Mouse (Mus musculus): ENCODE data around the gene Eif5a.

The Eif5a gene

DNA sequence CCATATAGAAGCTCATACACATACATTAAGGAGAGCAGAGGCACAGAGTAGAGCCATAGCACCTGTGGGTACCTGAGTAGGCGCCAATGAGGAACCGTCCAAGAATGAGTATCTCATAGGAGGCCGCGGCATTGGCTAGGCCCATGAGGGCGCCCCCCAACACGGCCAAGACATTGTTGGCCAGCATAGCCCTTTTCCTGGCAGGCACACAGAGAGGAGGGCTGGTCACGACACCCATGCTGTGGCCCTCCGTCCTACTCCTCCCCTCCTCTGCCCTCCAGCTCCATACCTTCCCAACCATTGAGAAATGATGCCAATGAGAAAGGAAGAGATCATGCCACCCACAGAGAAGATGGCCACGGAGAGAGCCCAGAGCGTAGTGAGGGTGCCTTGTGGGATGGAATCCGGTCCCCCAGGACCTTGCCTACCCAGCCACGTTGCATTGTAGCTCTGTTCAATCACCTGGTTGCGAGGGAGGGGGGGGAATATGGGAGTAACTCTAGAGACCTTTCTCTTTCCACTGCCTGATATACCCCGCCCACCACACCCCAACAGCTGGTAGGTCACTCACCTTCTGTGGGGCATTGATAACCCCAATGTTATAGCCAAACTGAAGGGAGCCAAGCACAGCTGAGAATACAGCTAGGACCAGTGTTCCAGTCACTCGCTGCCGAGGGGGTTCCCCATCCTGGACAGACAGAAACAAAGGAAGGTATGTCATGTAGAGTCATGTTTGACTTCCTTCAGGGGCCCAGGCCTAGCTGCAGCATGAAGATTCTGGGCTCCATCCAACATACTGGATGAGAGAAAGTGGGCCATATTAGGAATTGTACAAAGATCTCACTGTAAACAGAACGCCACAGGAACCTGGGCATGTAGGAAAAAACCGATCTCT, 24.5 kb upstream of the Eif5a start:
- in situ Hi-C loops (cut with MboI, MseI) = no loop called here

DNA sequence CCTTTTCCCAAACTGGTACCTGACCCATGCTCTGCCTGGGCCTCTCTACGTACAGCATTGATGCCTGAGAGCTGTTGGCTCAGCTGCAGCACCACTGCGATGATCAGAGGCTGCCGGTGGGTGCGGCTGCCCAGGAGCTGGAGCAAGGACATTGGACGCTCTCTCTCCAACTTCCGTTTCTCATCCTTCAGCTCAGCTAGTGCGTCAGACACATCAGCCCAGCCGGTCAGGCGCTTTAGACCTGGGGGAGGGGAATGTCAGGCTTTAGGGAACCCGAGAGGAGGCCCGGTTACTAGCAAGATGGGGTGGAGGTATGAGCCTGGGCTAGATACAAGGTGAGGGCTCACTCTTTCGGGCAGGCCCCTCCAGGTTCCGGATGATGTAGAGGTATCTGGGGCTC, 23.5 kb upstream of the Eif5a start:
- in situ Hi-C loops (cut with MboI, MseI) = no loop called here

DNA sequence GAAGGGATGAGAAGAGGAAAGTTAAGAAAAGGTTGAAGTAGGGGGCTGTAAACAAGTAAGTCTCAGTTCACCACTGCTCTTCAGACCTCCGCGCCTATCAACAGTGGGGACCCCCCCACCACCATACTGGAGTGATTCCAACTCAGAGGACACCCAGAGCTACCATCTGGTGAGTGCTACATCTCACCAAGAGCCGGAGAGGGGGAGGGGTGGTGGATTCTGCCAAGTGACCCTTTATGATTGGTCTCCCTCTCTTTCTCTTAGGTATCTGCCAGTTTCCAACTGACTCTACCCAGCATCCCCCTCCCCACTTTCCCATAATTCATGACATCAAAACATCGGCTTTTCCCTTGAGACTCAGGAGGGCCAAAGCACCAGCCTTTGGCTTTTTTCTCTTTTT, 19.2 kb upstream of the Eif5a start:
- in situ Hi-C loops (cut with MboI, MseI) = no loop called here

DNA sequence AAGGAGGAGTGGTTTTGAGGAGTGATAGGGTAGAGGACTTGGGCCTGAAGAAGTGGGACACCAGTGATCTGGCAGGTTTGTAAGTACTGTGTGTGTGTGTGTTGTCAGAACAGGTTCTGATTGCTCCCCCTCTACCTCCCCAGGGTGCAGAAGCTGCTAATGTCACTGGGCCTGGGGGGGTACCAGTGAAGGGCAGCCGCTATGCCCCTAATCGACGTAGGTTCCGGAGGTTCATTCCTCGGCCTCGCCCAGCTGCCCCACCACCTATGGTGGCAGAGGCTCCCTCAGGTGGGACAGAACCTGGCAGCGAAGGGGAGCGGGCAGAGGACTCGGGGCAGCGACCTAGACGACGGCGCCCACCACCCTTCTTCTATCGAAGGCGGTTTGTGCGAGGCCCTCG, 18.0 kb upstream of the Eif5a start:
- in situ Hi-C loops (cut with MboI, MseI) = no loop called here

DNA sequence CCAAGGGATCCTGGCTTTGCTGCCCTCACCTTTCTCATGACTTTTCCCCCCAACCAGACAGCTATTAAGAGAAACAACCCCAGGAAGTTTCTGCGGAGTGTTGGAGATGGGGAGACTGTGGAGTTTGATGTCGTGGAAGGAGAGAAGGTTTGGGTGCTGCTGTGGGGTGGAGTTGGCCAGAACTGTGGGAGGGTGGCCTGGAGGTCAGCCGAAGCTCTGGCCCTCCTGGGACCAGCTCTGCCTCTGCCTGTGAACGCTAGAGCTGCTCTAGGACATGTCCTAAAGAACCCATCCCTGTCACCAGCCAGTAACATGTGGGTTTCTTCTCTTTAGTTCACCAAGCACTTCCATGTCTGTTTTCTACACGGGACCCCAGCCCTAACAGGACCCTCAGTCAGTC, 17.4 kb upstream of the Eif5a start:
- in situ Hi-C loops (cut with MboI, MseI) = no loop called here

DNA sequence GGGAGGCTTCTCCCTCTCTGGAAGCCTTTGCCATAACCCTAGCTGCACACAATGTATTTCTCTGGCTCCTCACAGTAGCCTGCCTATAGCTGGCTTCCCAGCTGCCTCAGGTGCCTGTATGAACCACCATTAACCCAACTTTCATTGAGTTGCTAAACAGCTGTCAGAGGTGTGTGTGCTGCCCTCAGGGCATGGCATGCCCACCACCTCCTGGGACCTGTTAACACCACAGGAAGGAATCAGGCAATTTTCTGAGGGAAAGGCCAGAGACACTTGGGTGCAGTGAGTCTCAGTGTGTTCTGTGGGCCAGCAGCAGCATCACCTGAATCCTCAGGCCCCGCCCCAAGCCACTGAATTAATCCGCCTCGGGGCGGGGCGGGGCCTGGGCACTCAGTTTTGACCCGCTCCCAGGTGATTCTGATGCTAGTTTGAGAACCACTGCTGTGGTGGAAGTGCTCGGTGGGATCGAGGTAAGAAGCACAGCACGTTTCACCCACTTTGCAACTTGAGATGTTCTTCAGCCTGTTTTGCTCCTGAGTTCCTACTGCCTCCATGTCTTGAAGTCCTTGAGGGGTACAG, 16.7 kb upstream of the Eif5a start:
- in situ Hi-C loops (cut with MboI, MseI) = no loop called here

DNA sequence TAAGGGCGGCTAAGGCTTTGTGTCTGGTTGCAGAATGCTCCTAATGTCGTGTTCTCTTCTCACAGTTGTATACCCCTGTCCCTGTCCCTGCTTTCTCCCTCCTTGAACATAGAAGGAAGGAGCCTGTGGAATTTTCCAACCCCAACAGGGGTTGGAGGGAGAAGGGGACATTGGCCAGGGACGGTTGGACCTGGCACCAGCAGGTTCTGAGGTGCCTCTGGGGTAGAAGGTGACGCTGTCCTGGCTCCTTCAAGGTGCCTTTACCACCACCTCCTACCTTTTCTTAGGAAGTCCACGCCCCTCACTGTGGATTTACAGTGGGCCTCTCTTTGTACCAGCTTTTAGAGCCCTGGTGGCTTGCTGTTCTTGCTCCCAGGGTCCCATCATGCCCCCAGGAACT, 16.1 kb upstream of the Eif5a start:
- in situ Hi-C loops (cut with MboI, MseI) = no loop called here

DNA sequence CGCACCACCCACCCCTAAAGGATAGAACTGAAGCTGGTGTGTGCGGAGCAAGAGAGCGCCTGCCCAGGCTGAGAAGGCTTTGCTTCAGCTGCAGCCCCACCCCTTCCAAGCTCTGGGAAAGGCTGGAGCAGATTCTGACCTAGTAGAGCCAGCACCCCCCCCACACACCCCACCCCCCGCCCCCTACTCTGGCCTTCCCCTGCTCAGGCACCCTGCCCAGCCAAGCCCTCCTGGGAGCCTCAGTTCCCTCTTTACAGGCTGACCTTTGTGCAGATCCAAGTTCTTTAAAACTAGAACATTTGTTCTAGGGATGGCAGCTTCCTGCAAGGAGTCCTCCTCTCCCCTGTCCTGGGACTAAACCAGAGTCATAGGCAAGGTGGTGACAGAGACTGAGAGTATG, 15.6 kb upstream of the Eif5a start:
- in situ Hi-C loops (cut with MboI, MseI) = no loop called here

DNA sequence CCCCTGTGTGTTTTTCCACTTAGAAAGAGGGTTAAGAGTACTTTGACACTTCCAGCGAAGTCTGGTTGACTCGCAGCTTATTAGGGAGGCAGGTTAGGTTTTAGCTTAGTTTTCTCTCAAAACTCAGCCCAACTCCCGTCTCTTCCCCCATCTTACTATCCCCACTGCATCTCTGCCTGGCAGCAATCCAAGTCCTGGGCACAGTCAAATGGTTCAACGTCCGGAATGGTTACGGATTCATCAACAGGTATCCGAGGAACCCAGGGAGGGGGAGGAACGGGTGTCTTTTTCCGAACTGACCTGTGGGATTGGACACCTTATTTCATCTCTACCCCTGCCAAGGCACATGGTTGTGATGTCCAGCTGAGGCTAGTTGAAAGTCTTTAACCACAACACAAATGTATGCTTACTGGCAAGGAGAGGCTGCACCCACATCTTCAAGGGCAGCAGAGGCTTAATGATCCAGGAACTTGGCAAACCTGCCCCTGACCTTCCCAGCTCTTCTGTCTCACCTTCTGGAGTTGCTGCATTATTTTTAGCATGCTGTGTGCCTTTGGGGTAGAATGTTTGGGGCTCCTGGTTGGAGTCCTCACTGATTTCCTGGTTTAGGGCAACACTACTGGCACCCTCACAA, 15.1 kb upstream of the Eif5a start:
- in situ Hi-C loops (cut with MboI, MseI) = no loop called here

DNA sequence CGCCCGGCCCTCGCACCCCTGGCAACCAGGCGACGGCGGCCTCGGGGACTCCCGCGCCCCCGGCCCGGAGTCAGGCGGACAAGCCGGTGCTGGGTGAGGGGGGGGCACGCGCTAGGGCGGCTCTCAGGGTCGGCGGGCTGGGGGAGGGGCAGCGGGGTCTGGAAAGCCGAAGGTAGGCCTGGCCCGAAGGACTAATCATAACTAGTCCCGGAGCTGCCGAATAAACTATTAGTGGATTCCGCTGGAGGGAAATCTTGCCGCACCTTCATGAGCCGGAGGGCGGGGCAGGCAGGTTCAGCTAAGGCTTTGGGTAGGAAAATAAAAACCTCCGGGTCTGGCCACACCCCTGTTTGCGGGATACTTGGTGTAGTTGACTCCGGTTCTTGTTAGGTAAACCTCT, 14.4 kb upstream of the Eif5a start:
- in situ Hi-C loops (cut with MboI, MseI) = no loop called here

DNA sequence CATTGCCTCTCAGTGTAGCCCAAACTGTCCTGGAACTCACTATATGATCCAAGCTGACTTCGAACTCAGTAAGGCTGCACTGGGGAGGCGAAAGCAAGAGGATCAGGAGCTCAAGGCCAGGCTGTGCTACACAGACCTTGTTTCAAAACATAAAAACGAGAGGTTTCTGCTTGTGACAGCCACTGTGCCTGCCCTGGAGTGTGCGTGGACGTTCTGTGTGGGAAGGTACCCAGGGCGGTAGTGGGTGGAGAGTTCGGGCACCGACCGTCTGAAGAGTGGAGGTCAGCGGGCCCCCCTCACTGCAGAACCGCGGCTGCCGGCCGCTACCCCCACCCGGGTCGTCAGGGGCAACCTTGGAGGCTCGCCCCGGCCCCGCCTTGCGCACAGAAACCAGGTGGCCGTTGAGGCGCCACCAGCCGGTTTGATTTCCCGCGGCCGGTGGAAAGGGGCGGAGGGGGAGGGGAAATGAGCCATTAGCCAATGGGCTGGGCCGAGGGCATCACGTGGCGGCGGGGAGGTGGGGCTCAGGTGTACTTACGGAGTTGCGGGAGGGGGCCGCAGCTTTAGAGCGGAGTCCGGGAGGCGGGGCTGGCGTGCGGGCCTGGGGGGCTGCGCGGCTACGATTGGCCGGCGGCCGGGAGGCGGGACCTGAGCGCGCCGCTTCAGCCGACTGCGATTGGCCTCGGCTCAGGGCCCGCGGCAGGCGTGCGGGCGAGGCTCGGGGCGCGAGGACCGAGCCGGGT, 13.6 kb upstream of the Eif5a start, which contains the start of gene Ybx2:
Gene Ybx2, plus strand, starts transcription at position 660 of the 743 bp plus-strand sequence.
- in situ Hi-C loops (cut with MboI, MseI) = no loop called here

DNA sequence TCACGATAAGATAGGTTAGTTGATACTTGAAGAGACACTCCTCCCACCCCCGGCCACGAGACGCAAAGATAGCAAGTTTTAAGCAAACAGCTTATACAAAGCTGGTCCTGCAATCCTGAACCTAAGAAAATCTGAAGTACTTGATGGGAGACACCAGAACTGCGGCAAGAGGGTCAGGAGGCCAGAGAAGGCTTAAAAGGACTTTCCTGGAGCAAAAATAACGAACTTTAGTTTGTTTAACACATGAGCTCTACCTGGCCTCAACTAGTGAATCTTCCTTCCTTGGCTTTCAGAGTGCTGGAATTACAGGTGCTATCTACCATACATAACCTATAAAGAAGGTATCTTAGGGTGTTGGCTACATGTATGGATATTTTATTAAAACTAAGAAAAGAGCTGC, 12.9 kb upstream of the Eif5a start:
- in situ Hi-C loops (cut with MboI, MseI) = loop anchor here (5.0 kb wide), 1 partner anchor 33 kb away; no protein-coding TSS in a partner anchor

DNA sequence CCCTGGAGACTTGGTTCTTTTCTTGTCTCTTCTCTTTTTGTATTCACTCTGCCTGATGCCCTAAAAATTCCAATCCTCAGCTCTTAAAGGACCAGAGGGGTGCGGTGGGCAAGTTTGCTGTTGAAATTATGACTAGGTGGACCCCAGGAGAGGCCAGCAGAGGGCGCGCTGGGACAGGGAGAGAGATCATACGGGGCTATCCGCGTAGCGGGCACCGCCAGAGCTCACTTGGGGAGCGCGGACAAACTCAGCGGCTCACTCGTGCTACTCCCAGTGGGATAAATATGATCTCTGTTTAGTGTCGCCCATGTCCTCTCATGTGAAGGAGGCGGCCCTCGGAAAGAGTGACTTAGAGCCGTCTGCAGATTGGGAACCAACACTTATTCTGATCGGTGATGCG, 12.4 kb upstream of the Eif5a start:
- in situ Hi-C loops (cut with MboI, MseI) = loop anchor here (5.0 kb wide), 1 partner anchor 33 kb away; no protein-coding TSS in a partner anchor

DNA sequence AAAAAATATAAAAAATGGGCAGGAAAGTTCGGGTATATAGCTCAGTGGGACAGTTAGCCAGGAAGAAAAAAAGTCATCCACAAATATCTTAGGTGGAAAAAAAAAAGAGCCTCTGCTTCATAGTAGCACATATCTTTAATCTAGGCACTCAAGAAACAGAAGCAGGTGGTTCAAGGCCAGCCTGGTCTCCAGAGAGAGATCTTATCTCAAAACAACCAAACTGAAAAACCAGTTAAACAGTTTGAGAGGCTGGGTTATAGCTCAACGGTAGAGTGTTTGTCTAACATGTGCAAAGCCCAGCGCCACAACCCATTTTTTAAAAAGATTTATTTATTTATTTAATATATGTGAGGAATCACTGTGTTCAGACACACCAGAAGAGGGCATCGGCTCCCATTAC, 11.3 kb upstream of the Eif5a start:
- in situ Hi-C loops (cut with MboI, MseI) = loop anchor here (5.0 kb wide), 1 partner anchor 34 kb away; no protein-coding TSS in a partner anchor

DNA sequence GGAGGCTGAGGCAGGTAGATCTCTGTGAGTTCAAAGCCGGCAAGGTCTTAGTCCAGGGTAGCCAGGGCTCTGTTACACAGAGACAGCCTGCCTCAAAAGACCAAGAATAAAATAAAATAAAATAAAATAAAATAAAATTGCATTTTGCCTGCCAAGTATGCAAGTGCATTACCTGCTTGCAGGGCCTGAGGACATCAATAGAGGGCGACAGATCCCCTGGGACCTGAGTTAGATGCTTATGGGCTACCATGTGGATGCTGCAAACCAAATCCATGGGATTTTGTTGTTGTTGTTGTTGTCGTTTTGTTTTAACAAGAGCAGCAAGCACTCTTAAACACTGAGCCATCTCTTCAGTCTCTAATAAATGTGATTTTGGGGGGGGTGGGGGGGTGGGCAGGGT, 10.5 kb upstream of the Eif5a start:
- in situ Hi-C loops (cut with MboI, MseI) = loop anchor here (5.0 kb wide), 1 partner anchor 35 kb away; no protein-coding TSS in a partner anchor

DNA sequence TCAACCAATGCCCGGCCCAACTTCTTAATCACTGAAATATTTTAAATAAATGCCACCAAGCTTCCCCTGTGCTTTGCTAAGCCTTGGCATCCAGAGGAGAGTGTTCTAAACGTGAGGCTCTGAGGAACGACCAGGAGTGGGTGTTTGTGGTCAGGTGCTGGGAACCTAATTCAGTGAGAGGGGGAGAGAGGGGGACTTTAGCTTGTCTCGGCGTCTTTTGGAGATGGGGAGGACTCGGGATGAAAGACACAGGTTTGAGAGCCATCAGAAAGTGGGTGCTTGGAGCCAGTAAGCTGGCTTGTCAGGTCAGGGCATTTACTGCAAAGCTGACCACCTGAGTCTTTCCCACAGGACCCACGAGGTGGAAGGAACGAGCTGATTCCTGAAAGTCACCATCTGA, 10.0 kb upstream of the Eif5a start:
- in situ Hi-C loops (cut with MboI, MseI) = loop anchor here (5.0 kb wide), 1 partner anchor 36 kb away; no protein-coding TSS in a partner anchor

DNA sequence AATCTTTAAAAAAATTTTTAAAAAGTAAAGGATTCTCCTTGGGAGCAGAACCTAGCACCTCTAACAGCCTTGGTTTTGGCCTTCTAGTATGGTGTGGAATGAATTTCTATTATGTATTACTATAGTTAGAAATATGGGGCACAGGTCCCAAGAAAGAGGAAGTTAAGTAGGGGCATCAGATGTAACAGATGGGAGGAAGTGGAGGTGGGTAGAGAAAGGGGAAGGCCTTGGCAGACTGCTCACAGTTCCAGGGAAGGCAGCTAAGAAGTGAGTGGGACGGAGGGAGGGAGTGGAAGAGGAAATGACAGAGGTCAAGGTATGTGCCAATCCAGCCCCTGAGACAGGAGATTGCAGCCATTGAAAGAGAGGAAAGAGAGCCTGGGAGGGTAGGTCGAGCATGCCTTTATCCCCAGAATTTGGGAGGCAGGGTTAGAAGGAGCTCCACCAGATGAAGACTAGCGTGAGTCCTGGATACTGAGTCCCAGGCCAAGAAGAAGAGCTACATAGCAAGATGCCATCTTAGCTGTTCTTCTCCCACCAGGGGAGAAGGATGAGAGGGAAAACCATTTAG, 9.3 kb upstream of the Eif5a start:
- in situ Hi-C loops (cut with MboI, MseI) = loop anchor here (5.0 kb wide), 1 partner anchor 36 kb away; no protein-coding TSS in a partner anchor

DNA sequence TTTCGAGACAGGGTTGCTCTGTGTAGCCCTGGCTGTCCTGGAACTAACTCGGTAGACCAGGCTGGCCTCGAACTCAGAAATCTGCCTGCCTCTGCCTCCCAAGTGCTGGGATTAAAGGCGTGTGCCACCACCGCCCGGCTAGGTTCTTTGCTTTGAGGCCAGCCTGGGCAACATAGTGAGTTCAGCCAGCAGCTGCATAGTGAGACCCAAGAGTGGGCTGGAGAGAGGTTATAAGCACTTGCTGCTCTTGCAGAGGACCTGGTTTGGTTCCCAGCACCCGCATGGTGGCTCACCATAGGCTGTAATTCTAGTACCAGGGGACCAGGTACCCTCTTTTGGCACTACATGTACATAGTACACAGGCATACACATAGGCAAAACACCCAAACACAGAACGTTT, 8.4 kb upstream of the Eif5a start:
- in situ Hi-C loops (cut with MboI, MseI) = loop anchor here (5.0 kb wide), 1 partner anchor 37 kb away; no protein-coding TSS in a partner anchor

DNA sequence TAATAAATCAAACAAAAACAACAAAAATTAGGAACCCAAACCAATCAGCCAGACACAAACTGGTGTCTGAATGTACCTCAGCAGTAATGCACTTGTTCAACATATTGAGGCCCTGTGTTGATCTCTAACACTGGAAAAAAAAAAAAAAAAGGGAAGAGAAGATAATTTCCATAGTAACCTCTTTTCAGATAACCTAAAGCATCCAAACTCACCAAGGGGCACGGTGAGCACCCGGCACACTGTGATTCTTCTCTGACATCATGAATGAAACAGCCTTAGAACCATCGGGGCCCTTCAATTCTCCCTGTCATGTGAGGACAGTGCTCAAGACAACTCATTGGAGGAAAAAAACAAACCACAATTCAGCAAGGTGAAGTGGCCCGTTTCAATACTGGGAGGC, 8.0 kb upstream of the Eif5a start:
- in situ Hi-C loops (cut with MboI, MseI) = loop anchor here (5.0 kb wide), 1 partner anchor 38 kb away; no protein-coding TSS in a partner anchor

DNA sequence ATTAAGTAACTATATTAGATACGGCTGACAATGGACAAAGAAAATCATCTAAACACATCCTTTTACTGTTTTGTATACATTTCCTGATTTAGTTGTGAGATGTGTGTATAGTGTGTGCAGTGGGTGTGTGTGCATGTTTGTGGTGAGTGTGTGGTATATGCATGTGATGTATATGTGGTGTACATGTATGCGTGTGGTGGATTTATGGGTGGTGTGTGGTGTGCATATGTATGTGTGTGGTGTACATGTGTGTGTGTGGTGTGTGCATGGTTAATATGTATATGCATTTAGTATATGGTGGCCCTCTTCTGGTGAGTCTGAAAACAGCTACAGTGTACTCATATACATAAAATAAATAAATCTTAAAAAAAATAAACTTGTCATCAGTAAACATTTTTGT, 5.7 kb upstream of the Eif5a start:
- in situ Hi-C loops (cut with MboI, MseI) = no loop called here

DNA sequence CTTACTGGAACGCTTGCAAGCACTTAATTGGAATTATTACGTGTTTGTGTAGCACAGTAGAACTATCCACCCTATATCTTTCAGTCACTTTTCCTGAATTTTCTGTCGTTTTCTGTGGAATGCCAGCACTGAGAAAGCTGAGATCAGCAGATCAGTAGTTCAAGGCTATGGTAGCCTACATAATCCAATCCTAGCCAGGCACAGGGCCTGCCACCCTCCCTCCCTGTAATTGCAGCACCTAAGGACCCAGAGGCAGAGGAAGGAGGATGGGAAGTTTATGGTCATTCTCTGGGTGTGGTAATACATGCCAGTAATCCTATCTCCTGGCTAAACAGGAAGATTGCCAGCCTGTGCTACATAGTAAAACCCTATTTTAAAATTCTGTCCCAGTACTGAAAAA, 1.0 kb upstream of the Eif5a start:
- in situ Hi-C loops (cut with MboI, MseI) = no loop called here

All from T-helper 2 cell (primary cell).